Mouse (Mus musculus) E14TG2a.4 (cell line): ENCODE measurements around the gene Arhgef12.

Source experiments
- CTCF ChIP-seq: conservative IDR thresholded peaks from 2 replicates; pipeline ENCODE4 v1.5.1; 2014; ENCODE audit warnings: low read length
- NANOG ChIP-seq: IDR thresholded peaks from 2 replicates; pipeline ENCODE4 v1.6.1; 2014; ENCODE audit warnings: borderline replicate concordance, low read length, mixed read lengths
- POU5F1 ChIP-seq: IDR thresholded peaks from 2 replicates; pipeline ENCODE4 v1.6.1; 2014; ENCODE audit warnings: low read length, borderline replicate concordance

DNA sequence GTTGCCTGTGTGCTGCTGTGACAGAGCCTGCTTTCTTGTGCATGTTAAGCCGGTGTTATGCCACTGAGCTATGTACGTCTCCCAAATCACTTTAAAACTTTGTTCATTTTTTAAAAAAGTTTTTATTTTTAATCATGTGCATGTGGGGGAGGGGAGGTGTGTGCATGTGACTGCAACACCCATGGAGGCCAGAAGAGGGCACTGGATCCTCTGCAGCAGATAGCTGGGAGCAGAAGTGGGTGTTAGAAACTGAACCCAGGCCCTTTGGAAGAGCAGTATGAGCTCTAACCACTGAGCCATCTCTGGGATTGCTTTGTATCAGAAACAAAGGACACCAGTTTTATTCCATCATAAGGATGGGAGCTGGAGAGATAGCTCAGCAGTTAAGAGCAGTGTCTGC lies 23.6 kb upstream of the Arhgef12 start:
- TF ChIP-seq CTCF (peak; percentile 52), NANOG (no peak), POU5F1 (no peak)
